Mouse (Mus musculus) Patski (cell line): ENCODE results near the gene Atpif1. TPM values are rescaled to one million over a fixed set of nuclear protein-coding genes. Genes with fewer than 3 reads are reported as not detected.
"Not testable (repeated sequence)": the region's sequence is repeated elsewhere in the genome, so short reads cannot be mapped to it uniquely, and the experiment has no call there.

Experiments
- ATAC-seq: fragments of 100-300 bp; one replicate; pipeline ENCODE4 v1.8.0; 2021
- CTCF ChIA-PET: fragments of 350-600 bp; sonication (Branson Sonifier 250); formaldehyde crosslinking; loops from one replicate; lab custom pipeline; 2022; ENCODE audit warnings: inconsistent platforms; lab: Charles Lee
- POLR2A ChIA-PET: fragments of 350-600 bp; sonication (Branson Sonifier 250); formaldehyde crosslinking; loops from one replicate; lab custom pipeline; 2022; ENCODE audit warnings: antibody characterized with exemption, inconsistent platforms; lab: Charles Lee
- DNase-seq: peaks from one replicate; pipeline ENCODE4 v3.0.0-alpha.2; 2011; ENCODE audit warnings: low read depth, low spot score
- H3K27me3 ChIP-seq: fragments of 371-371 bp; one replicate; pipeline ENCODE4 v1.5.1; 2021
- CTCF ChIP-seq: fragments of 100-300 bp; IDR thresholded peaks from one replicate; pipeline ENCODE4 v1.5.1; 2021
- in situ Hi-C: fragments of 300-500 bp; cut with MboI; formaldehyde crosslinking; loops from 3 replicates; pipeline ENCODE4 v1.11.1; 2018; ENCODE audit warnings: low pct_unique_long_range_greater_than_20kb, mixed read lengths
- polyA plus RNA-seq: library from polyadenylated mRNA; unstranded; gene quantifications from one replicate; pipeline ENCODE4 v1.2.3, GENCODE M21; 2021

The Atpif1 gene
- polyA plus RNA-seq, 1 experiment from 2014 or later, result 393 TPM

GRCm38 (mm10) chr4:132494271-132494918 lies 39.1 kb downstream of the Atpif1 start:
- no peaks in the 10 kb centered on the region for H3K27me3 ChIP-seq
- DNase-seq, result no peak
- in situ Hi-C loops, result no loop called here
- POLR2A ChIA-PET, result interaction anchor here (0.5 kb wide), 1 partner anchor 11 kb away, joined by 3 read pairs; no protein-coding TSS in a partner anchor
- no peak for ATAC-seq
- no peak for TF ChIP-seq CTCF
- CTCF ChIA-PET, result no interaction called here

GRCm38 (mm10) chr4:132492178-132493060 lies 41.0 kb downstream of the Atpif1 start:
- in situ Hi-C loops, result no loop called here
- DNase-seq, result no peak

GRCm38 (mm10) chr4:132491748-132492147 lies 41.7 kb downstream of the Atpif1 start:
- ChIA-PET CTCF (no interaction called here), POLR2A (no interaction called here)
- DNase-seq (no peak), ATAC-seq (no peak)
- no peak for TF ChIP-seq CTCF
- H3K27me3 ChIP-seq, result no peaks in the 10 kb centered on the region
- in situ Hi-C loops, result no loop called here

More at GRCm38 (mm10) chr4:132492178-132493060, 41.0 kb downstream of the Atpif1 start:
- ChIA-PET POLR2A (no interaction called here), CTCF (no interaction called here)
- no peak for ATAC-seq
- no peak for TF ChIP-seq CTCF
- no peaks in the 10 kb centered on the region for H3K27me3 ChIP-seq

GRCm38 (mm10) chr4:132491057-132491456 lies 42.4 kb downstream of the Atpif1 start:
- DNase-seq (no peak), ATAC-seq (no peak)
- in situ Hi-C loops, result no loop called here
- CTCF ChIA-PET, result no interaction called here
- TF ChIP-seq CTCF, result no peak
- H3K27me3 ChIP-seq, result no peaks in the 10 kb centered on the region
- POLR2A ChIA-PET, result no interaction called here

- H3K27me3 ChIP-seq, result no peaks in the 10 kb centered on the region
- CTCF ChIA-PET, result no interaction called here
- in situ Hi-C loops, result no loop called here
- DNase-seq, result no peak
- no peak for ATAC-seq
- no peak for TF ChIP-seq CTCF
- POLR2A ChIA-PET, result no interaction called here
Observed at GRCm38 (mm10) chr4:132490273-132491010, 43.0 kb downstream of the Atpif1 start.

GRCm38 (mm10) chr4:132488976-132489375 lies 44.5 kb downstream of the Atpif1 start:
- CTCF ChIA-PET, result no interaction called here
- DNase-seq, result no peak
- in situ Hi-C loops, result no loop called here
- no peaks in the 10 kb centered on the region for H3K27me3 ChIP-seq
- no peak for ATAC-seq
- TF ChIP-seq CTCF, result no peak
- POLR2A ChIA-PET, result no interaction called here

GRCm38 (mm10) chr4:132488521-132488920 lies 44.9 kb downstream of the Atpif1 start:
- DNase-seq, result no peak
- no peak for TF ChIP-seq CTCF

GRCm38 (mm10) chr4:132484820-132485219 lies 48.6 kb downstream of the Atpif1 start:
- no peak for TF ChIP-seq CTCF
- DNase-seq (no peak), ATAC-seq (no peak)
- CTCF ChIA-PET, result no interaction called here
- no peaks in the 10 kb centered on the region for H3K27me3 ChIP-seq
- POLR2A ChIA-PET, result no interaction called here
- in situ Hi-C loops, result no loop called here

More at GRCm38 (mm10) chr4:132488521-132488920, 44.9 kb downstream of the Atpif1 start:
- in situ Hi-C loops, result no loop called here
- ChIA-PET CTCF (no interaction called here), POLR2A (no interaction called here)
- ATAC-seq, result no peak
- H3K27me3 ChIP-seq, result no peaks in the 10 kb centered on the region

GRCm38 (mm10) chr4:132484231-132484630 lies 49.2 kb downstream of the Atpif1 start:
- H3K27me3 ChIP-seq, result no peaks in the 10 kb centered on the region
- DNase-seq (no peak), ATAC-seq (no peak)
- CTCF ChIA-PET, result no interaction called here
- in situ Hi-C loops, result no loop called here
- POLR2A ChIA-PET, result no interaction called here
- TF ChIP-seq CTCF, result no peak

- no peaks in the 10 kb centered on the region for H3K27me3 ChIP-seq
- ChIA-PET CTCF (no interaction called here), POLR2A (no interaction called here)
- ATAC-seq (no peak), DNase-seq (no peak)
- no peak for TF ChIP-seq CTCF
- in situ Hi-C loops, result no loop called here
Observed at GRCm38 (mm10) chr4:132482956-132483608, 50.4 kb downstream of the Atpif1 start.

GRCm38 (mm10) chr4:132482104-132482503 lies 51.4 kb downstream of the Atpif1 start:
- in situ Hi-C loops, DNase-seq, POLR2A ChIA-PET, H3K27me3 ChIP-seq, ATAC-seq, CTCF ChIA-PET: not testable (repeated sequence)
